Mouse (Mus musculus) layer of hippocampus, postnatal 14 days (tissue): Measurements from ENCODE around the gene Vps26b. TPM values are rescaled to one million over a fixed set of nuclear protein-coding genes. Genes with fewer than 3 reads are reported as not detected.

Source experiments
- DNase-seq, 2 experiments: peaks; one replicate each; pipeline ENCODE4 v3.0.0; 2021 to 2022; ENCODE audit warnings: low spot score in 2 of 2, mixed read lengths in 1 of 2
- total RNA-seq, 2 experiments: library from RNA; stranded (reverse); gene quantifications; 2 replicates each; pipeline ENCODE4 v1.2.3; 2021

The Vps26b gene
- total RNA-seq, 2 experiments from 2014 or later, result 114 to 119 TPM

DNA sequence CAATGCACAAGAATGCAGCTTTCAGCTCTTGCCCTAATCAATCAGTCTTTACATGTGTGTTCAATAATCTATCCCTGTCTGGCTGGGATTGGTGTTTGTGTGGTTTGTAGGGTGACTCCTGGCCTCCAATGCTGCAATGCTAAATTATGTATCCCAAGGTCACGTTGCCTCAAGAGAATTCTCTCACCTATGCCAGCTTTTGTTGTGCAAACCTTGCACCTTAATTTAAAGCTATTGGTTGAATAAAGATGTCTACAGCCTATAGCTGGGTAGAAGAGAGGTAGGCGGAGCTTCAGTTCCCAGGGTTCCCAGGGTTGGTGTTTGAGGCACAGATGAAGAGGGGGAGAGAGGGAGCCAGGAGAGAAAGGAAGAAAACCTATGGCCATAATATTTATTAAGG lies 32.4 kb downstream of the Vps26b start:
- no peak for DNase-seq

DNA sequence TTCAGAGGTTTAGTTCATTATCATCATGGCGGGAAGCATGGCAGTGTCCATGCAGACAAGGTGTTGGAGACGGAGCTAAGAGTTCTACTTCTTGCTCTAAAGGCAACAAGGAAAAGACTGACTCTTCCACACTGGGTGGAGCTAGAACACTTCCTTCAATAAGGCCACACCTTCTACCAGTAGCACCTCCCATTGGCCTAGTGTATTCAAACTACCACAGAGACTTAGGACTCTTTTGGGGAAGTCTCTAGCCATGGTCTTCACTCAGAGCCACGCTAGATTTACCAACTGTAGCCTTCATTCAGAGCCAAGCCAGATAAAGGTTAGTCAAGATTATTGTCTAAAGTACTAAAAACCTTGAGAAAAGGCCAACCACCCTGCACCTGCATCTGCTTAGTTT lies 32.8 kb downstream of the Vps26b start:
- no peak for DNase-seq

DNA sequence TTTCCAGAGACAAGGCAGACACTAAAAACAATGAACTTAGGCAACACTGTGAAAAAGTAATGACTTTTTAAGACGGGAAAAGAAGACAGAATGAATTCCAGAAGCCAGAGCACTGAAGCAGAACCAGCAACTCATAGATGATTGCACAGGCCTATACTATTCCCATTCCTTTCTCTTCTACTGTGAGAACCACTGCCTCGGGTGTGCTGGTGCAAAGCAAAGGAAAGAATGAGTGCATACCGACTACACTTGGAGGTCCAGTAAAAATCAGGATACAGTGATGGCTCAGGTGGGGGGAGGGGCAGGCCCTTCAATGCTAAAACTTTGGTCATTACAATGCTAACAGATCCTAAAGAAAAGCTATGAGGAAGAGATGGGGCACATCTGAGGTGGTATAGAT lies 36.0 kb downstream of the Vps26b start:
- no peak for DNase-seq

DNA sequence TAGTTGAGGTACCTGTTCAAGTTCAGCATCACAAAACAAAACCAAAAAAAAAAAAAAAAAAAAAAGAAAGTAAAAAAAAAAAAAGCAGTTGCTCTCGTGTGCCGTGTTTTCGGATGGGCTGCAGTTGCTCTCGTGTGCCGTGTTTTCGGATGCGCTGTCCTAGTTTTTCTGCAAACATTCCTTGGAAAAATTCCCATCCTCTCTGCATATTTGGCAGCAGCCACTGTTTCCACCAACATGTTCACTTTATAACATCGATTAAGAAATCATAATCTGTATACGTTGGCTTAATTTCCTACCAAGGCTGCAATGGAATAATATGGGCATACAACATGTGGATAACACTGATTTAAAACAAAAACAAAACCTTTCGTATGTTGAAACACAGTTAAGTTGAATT lies 36.7 kb downstream of the Vps26b start:
- DNase-seq, result no peak

DNA sequence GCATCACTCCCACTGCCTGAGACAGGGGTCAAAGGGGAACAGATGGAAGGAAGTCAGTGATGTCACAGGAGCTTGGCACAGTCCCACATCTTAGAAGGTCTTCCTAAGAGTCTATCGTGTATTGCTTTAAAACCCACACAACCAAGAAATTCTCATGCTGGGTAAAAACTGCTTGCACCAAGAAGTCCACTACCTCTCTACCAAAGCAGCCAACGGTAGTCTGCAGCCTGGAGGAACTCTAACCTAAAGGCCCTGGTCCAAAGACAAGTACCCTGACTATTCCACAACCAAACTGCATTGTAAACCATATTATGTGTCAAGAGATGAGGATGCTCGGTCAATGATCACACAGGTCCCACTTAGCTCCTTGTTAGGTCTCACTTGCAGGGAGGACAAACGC lies 39.7 kb downstream of the Vps26b start:
- no peak for DNase-seq

DNA sequence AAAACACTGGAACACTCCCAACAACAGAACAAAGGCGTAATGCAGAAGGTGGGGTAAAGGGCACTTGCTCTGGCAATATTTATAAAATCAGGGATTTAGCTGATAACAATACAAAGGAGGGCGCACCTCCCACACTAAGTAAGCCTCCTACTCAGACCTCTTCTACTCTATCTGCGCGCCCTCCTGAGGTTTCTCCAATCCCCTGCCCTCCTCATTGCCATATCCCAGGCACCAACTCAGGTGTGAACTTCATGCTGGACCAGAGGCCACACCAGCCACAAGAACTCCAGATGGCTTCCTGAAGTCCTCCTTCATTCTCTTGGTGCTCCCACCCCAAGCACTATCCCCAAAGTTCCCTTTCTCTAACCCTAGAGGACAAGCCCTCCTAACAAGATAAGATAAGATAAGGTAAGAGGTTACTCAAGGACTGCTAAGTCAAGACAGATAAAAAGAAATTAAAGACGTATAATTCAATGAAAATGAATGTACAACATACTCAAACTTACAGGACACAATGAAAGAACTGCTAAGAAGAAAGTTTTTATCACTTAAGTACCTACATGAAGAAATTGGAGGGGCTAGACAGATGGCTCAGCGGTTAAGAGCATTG lies 44.1 kb downstream of the Vps26b start:
- no peak for DNase-seq

DNA sequence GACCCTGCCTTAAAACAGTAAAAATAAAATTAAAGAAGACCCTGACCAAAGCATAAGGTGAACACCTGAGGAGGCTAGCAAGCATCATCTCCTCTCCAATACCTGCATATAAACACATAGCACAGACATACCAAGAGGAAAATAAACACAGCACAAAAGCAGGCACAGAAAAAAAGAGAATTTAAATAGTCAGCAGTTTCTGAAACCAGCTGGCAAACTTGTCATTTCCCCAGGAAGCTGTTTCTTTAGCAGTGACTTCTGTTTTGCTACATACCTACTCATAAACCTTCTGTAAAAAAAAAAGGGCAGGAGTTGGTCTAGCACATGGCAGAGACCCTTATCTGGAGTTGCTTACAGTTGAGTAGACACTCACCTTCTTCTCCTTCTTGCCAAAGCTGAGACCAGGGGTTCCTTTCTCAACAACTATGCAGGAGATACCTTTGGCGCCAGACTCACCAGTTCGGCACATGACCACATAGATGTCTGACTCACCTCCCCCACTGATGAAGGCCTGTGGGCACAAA lies 44.7 kb downstream of the Vps26b start:
- DNase-seq, result no peak

DNA sequence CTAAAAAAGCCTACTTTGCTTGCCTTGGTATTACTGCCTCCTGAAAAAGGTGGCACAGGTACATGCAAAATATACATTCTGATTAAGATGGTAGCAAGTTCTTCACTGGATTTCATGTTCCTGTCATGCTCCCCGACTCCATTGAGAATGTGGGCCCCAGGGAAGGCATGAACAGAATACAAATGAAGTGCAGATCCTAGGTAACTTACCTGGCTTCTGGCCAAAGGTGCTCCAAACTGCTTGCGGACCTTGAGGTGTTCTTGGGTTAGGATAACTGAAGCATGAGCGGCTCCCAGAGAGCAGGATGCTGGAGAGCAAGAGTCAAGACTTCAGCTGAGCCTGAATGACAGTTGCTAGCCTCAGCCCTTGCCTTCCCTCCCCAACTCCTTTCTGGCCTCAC lies 51.1 kb downstream of the Vps26b start:
- no peak for DNase-seq

DNA sequence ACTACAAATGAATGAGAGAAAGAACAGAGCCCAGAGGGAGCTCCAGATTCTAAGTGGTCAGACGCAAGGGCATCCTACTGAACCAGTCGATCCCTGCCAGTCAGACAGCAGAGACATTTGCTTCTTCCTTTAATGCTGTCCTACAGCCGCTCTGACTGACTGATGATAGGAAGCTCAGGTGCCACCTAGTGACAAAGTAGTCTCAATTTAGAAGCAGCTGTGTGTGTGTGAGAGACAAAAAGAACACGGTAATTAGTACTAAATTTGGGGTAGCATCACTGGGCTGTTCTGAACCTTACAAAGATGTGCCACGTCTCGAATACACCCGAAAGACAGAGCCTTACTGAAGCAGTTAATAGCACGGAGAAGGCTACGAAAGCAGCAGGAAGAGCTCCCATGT lies 52.1 kb downstream of the Vps26b start:
- no peak for DNase-seq

Other genes with a start within 250 kb of the Vps26b start
- gene Glb1l2, start 223.6 kb downstream of the Vps26b start, total RNA-seq, result 1 to 10 TPM in 1 of 2 experiments, under 1 TPM in 1; 0.62 to 1.4 TPM
- gene Glb1l3, start 169.2 kb downstream of the Vps26b start, total RNA-seq, result not detected
- gene Gm1110, start 107.0 kb downstream of the Vps26b start, total RNA-seq, result under 1 TPM in 1 of 2 experiments, not detected in 1; 0.32 TPM
- 10 to 100 TPM; 35.7 to 37.2 TPM for gene Acad8, start 30.5 kb downstream of the Vps26b start, total RNA-seq
- 10 to 100 TPM; 87.3 to 93.1 TPM for gene Thyn1, start 30.4 kb downstream of the Vps26b start, total RNA-seq
- 10 to 100 TPM; 17.2 to 18.2 TPM for gene Ncapd3, start 110 bp upstream of the Vps26b start, total RNA-seq
- gene Jam3, start 125.4 kb upstream of the Vps26b start, total RNA-seq, result 10 to 100 TPM; 30.1 to 31.3 TPM